Mouse (Mus musculus): Measurements from ENCODE around the gene Prdm12. TPM values are rescaled to one million over a fixed set of nuclear protein-coding genes. Genes with fewer than 3 reads are reported as not detected.
A peak's percentile ranks its signal among the peaks of the same experiment; 100 is the strongest.
"Not testable (repeated sequence)": the region's sequence is repeated elsewhere in the genome, so short reads cannot be mapped to it uniquely, and the experiment has no call there.

The Prdm12 gene
- total RNA-seq, 2 experiments from 2014 or later: 0.30 TPM; not detected in 1

- DNase-seq: no peak
Measured at GRCm38 (mm10) chr2:31641929-31642328, 2.1 kb downstream of the Prdm12 start.

- peak; percentile 63 to 70 for DNase-seq
Measured at GRCm38 (mm10) chr2:31653971-31654853, 14.4 kb downstream of the Prdm12 start.

GRCm38 (mm10) chr2:31654854-31655559 lies 15.2 kb downstream of the Prdm12 start:
- peak; percentile 59 to 70 for DNase-seq

- no peak for DNase-seq
Measured at GRCm38 (mm10) chr2:31656374-31656773, 16.5 kb downstream of the Prdm12 start.

- no peak for DNase-seq
Measured at GRCm38 (mm10) chr2:31662939-31663803, 23.3 kb downstream of the Prdm12 start.

- no peak for DNase-seq
Measured at GRCm38 (mm10) chr2:31663804-31664180, 24.0 kb downstream of the Prdm12 start.

GRCm38 (mm10) chr2:31667332-31667731 lies 27.5 kb downstream of the Prdm12 start:
- no peak for DNase-seq

GRCm38 (mm10) chr2:31670551-31671035 lies 30.8 kb downstream of the Prdm12 start, which contains the start of gene Exosc2:
Gene Exosc2 (plus strand): TSS chr2:31670715.
- DNase-seq: peak; percentile 85 to 88

- no peak for DNase-seq
Measured at GRCm38 (mm10) chr2:31678641-31679040, 38.8 kb downstream of the Prdm12 start.

- not testable (repeated sequence) for DNase-seq
Measured at GRCm38 (mm10) chr2:31681051-31681707, 41.3 kb downstream of the Prdm12 start.

- no peak for DNase-seq
Measured at GRCm38 (mm10) chr2:31681731-31682235, 41.9 kb downstream of the Prdm12 start.

- peak; percentile 44 to 61 for DNase-seq
Measured at GRCm38 (mm10) chr2:31683666-31684065, 43.8 kb downstream of the Prdm12 start.

- peak; percentile 91 to 96 for DNase-seq
Measured at GRCm38 (mm10) chr2:31688074-31688925, 48.5 kb downstream of the Prdm12 start, which contains the start of gene Abl1. Gene Abl1 (plus strand): TSS chr2:31688376.

- no peak for DNase-seq
Measured at GRCm38 (mm10) chr2:31689045-31689444, 49.2 kb downstream of the Prdm12 start.

GRCm38 (mm10) chr2:31690063-31690462 lies 50.2 kb downstream of the Prdm12 start:
- DNase-seq: no peak

GRCm38 (mm10) chr2:31698209-31698608 lies 58.4 kb downstream of the Prdm12 start:
- no peak for DNase-seq

GRCm38 (mm10) chr2:31700545-31701446 lies 61.0 kb downstream of the Prdm12 start:
- DNase-seq: no peak

- no peak for DNase-seq
Measured at GRCm38 (mm10) chr2:31703226-31703625, 63.4 kb downstream of the Prdm12 start.

Data from layer of hippocampus, postnatal 36 days (tissue).